Mouse (Mus musculus): ENCODE data around the gene Plac8. TPM values are rescaled to one million over a fixed set of nuclear protein-coding genes. Genes with fewer than 3 reads are reported as not detected.

Plac8 gene
- 322 and 350 TPM in 2 replicates for polyA plus RNA-seq (2012; rRNA removed)

DNA sequence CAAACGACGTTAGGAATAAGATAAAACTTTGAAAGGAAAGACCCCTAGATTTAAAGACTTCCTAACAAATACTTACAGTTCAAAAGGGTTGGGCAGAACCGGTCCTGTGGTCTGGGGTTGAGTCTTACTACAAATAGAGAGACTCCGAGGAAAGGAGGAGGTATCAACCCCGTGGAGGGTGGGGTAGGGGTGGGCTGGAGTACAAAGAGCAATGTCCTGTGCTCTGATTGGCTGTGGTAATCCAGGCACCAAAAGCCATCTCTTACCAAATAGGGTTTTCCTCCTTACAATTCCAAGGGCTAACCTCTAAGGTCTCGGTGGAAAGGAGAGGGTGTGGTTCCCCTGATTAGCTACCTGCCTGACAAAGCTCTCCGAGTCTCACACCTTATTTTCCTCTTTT is at the start of gene Plac8:
Gene Plac8 (minus strand): TSS at position 177 of the 400 bp plus-strand sequence.
- no peaks in the 10 kb centered on the region for H3K36me3 ChIP-seq (ENCODE audit: control insufficient read depth, insufficient read depth, low read length)
- 10% methylated on average over 7 of the region's 7 CpGs for WGBS
- peak within 1 kb of the TSS; percentile 63 for H3K4me3 ChIP-seq (ENCODE audit: extremely low read depth, insufficient read depth, insufficient read length)
- no peak for DNase-seq (ENCODE audit: low read depth in 1 of 2, low spot score in 2 of 2)
- peak within 1 kb of the TSS; percentile 89; the same call in 1 of the 2 replicates for H3K27ac ChIP-seq (ENCODE audit: insufficient read depth, low read length)
- no peaks in the 10 kb centered on the region for H3K27me3 ChIP-seq (ENCODE audit: control insufficient read depth, insufficient read depth, low read length)
- peaks cover 2% of the 10 kb centered on the region; the same call in 1 of the 2 replicates for H3K4me1 ChIP-seq (ENCODE audit: control insufficient read depth, insufficient read depth, insufficient read length)
- TF ChIP-seq CTCF (IDR thresholded peaks at IDR 0.05; ENCODE audit: extremely low read depth, insufficient read depth, insufficient read length, insufficient replicate concordance) (no peak), POLR2A (IDR thresholded peaks at IDR 0.05; ENCODE audit: low read depth, low read length) (no peak; the same call in 1 of the 2 replicates)

DNA sequence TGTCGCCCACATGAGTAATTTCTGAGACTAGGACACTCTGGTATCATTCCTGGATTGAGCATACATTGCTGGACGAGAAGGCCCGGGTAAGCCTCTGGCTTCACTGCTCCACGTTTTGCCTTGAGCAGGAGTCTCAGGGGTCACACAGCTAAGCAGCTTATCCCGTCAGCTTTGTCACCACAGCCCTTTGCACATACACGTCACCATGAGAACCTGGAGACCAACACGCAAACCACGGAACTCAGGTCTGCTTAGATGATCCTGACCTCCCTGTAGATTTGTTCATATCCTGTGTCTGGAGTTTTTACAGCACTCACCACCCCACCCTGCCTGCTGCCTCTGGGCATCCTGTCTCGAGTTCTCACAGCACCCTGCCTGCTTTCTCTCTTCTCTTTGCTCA is 48.9 kb upstream of the Plac8 start:
- DNase-seq (ENCODE audit: low read depth in 1 of 2, low spot score in 2 of 2) = no peak
- Histone ChIP-seq H3K27ac (ENCODE audit: insufficient read depth, low read length) (no peak overlapping the region), H3K4me3 (ENCODE audit: extremely low read depth, insufficient read depth, insufficient read length) (no peak overlapping the region), H3K27me3 (ENCODE audit: control insufficient read depth, insufficient read depth, low read length) (no peaks in the 10 kb centered on the region), H3K4me1 (ENCODE audit: control insufficient read depth, insufficient read depth, insufficient read length) (peaks cover 2% of the 10 kb centered on the region; the same call in 1 of the 2 replicates), H3K36me3 (ENCODE audit: control insufficient read depth, insufficient read depth, low read length) (no peaks in the 10 kb centered on the region)
- WGBS = 64% methylated on average over 9 of the region's 9 CpGs
- TF ChIP-seq POLR2A (IDR thresholded peaks at IDR 0.05; ENCODE audit: low read depth, low read length) = no peak
- TF ChIP-seq CTCF (IDR thresholded peaks at IDR 0.05; ENCODE audit: extremely low read depth, insufficient read depth, insufficient read length, insufficient replicate concordance) = no peak

DNA sequence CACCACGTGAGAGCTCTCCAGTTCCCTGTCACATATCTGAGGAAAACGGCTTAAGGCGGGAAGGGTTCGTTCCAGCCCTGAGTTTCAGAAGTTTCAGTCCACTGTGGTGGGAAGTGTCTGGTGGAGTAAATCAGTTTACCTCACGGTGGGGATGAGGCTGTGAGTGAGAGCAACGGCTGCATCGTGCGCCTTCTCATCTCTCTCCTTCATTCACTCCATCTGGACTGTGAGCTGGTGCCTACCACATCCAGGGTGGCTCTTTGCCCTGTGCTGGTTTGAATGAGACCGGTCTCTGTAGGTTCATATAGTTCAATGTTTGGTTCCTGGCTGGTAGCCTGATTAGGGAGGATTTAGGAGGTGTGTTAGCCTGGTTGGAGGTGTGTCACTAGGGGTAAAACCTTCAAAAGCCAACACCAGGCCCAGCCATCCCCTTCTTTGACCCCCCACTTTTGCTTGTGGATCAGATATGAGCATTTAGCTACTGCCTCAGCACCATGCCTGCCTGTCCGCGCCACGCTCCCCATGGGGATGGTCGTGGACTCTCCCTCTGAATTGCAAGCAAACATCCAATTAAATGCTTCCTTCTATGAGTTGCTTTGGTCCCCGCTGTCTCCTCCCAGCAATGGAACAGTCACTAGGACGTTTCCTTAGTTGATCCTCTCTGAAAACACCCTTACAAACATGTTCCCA is 47.7 kb upstream of the Plac8 start:
- Histone ChIP-seq H3K27ac (ENCODE audit: insufficient read depth, low read length) (no peak overlapping the region), H3K36me3 (ENCODE audit: control insufficient read depth, insufficient read depth, low read length) (no peaks in the 10 kb centered on the region), H3K27me3 (ENCODE audit: control insufficient read depth, insufficient read depth, low read length) (no peaks in the 10 kb centered on the region), H3K4me3 (ENCODE audit: extremely low read depth, insufficient read depth, insufficient read length) (no peak overlapping the region), H3K4me1 (ENCODE audit: control insufficient read depth, insufficient read depth, insufficient read length) (peaks cover 5% of the 10 kb centered on the region)
- no peak for DNase-seq (ENCODE audit: low read depth in 1 of 2, low spot score in 2 of 2)
- WGBS = 97% methylated on average over 15 of the region's 15 CpGs
- TF ChIP-seq CTCF (IDR thresholded peaks at IDR 0.05; ENCODE audit: extremely low read depth, insufficient read depth, insufficient read length, insufficient replicate concordance) = no peak
- no peak for TF ChIP-seq POLR2A (IDR thresholded peaks at IDR 0.05; ENCODE audit: low read depth, low read length)

DNA sequence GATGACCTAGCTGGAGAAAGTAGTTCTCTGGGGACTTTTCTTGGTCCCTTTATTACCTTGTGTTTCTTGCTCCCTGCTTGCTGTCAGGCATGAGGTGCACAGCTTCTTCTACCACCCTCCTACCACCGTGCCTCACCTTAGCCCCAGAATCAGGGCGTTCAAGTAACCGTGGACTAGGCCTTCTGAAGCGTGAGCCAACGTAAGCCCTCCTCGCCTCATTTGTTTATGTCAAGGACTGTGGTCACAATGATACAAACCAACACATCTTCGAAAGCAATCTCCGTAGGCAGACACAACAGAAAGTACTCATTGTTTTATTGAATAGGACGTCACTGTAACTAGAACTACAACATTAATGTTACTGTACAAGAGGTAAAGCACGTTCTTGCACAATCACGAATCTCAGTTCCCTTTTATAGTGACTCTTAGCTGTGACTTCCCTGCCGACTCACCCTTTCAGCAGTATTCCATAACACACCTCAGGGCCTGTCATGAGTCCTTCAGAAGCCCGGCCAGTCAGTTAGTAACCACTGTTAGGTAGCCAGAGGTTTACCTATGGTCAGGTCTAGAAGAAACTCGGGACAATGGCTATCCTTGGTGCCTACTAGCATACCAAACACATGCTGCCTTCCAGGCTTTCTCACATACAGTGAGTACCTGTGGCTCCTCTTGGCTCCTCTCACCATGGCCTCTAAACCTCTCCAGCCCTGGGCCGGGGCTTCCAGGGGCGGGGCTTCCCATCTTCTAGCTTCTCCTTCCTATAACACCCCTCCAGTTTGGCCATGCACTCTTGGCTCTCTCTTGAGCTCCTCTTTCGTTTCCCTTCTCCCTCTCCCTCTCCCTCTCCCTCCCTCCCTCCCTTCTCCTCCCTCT is 42.1 kb upstream of the Plac8 start:
- H3K27me3 ChIP-seq (ENCODE audit: control insufficient read depth, insufficient read depth, low read length) = no peaks in the 10 kb centered on the region
- no peak overlapping the region; the same call in 1 of the 2 replicates for H3K27ac ChIP-seq (ENCODE audit: insufficient read depth, low read length)
- WGBS = 58% methylated on average over 17 of the region's 17 CpGs
- no peaks in the 10 kb centered on the region for H3K36me3 ChIP-seq (ENCODE audit: control insufficient read depth, insufficient read depth, low read length)
- peaks cover 13% of the 10 kb centered on the region for H3K4me1 ChIP-seq (ENCODE audit: control insufficient read depth, insufficient read depth, insufficient read length)
- H3K4me3 ChIP-seq (ENCODE audit: extremely low read depth, insufficient read depth, insufficient read length) = no peak overlapping the region
- no peak for DNase-seq (ENCODE audit: low read depth in 1 of 2, low spot score in 2 of 2)
- no peak for TF ChIP-seq POLR2A (IDR thresholded peaks at IDR 0.05; ENCODE audit: low read depth, low read length)
- TF ChIP-seq CTCF (IDR thresholded peaks at IDR 0.05; ENCODE audit: extremely low read depth, insufficient read depth, insufficient read length, insufficient replicate concordance) = no peak

DNA sequence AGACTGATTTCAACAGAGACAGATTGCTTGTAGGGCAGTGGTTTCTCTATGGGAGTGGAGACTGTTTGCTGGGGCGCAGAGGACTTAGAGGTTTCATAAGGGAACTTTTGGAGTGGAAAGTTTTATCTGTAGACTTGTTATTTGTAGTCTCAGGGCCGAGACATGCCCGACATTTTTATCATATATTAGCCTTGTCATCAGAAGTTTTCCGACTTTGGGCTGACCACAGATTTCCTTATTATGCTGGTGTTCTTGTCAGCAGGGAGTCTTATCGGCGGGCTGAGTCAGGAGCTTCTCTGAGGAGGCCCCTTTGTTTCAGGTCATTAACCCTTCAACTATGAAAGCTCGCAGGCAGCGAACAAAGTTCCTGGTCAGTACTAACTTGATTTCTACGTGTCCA is 35.8 kb upstream of the Plac8 start:
- H3K27ac ChIP-seq (ENCODE audit: insufficient read depth, low read length) = peak overlapping the region; percentile 38; the same call in 1 of the 2 replicates
- H3K27me3 ChIP-seq (ENCODE audit: control insufficient read depth, insufficient read depth, low read length) = no peaks in the 10 kb centered on the region
- 39% methylated on average over 9 of the region's 9 CpGs for WGBS
- H3K4me3 ChIP-seq (ENCODE audit: extremely low read depth, insufficient read depth, insufficient read length) = no peak overlapping the region
- H3K4me1 ChIP-seq (ENCODE audit: control insufficient read depth, insufficient read depth, insufficient read length) = peaks cover 8% of the 10 kb centered on the region; the same call in 1 of the 2 replicates
- TF ChIP-seq CTCF (IDR thresholded peaks at IDR 0.05; ENCODE audit: extremely low read depth, insufficient read depth, insufficient read length, insufficient replicate concordance) (no peak), POLR2A (IDR thresholded peaks at IDR 0.05; ENCODE audit: low read depth, low read length) (no peak)
- no peaks in the 10 kb centered on the region for H3K36me3 ChIP-seq (ENCODE audit: control insufficient read depth, insufficient read depth, low read length)
- no peak for DNase-seq (ENCODE audit: low read depth in 1 of 2, low spot score in 2 of 2)

DNA sequence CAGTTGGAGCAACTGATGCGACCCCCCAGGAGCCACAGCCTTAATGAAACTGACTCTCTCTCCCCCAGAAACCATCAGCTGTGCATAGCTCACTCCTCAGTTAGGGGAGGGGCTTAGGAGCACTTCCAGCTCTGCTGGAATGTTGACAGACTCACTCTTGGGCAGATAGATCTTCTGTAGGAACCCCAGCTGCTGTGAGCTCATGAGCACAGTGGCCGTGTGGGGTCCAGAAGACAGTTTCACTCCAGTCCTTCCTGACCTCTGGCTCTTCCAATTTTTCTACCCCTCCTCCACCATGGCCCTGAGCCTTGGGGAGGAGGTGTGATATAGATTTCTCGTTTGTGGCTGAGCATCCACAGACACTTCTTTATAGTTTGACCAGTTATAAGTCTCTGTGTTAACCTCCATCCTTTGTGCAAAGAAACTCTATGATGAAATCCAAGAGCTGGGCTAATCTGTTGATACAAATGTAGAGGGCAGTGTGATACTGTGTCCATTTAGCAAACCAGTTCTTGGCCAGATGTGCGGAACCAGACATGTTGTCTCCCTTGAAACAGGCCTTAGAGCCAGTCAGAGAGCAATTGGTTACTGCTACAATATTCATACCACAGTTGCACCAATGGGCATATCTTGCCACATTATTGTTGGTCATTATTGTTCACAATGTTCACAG is 35.2 kb upstream of the Plac8 start:
- Histone ChIP-seq H3K4me3 (ENCODE audit: extremely low read depth, insufficient read depth, insufficient read length) (no peak overlapping the region), H3K36me3 (ENCODE audit: control insufficient read depth, insufficient read depth, low read length) (no peaks in the 10 kb centered on the region), H3K4me1 (ENCODE audit: control insufficient read depth, insufficient read depth, insufficient read length) (peaks cover 8% of the 10 kb centered on the region; the same call in 1 of the 2 replicates), H3K27ac (ENCODE audit: insufficient read depth, low read length) (no peak overlapping the region), H3K27me3 (ENCODE audit: control insufficient read depth, insufficient read depth, low read length) (no peaks in the 10 kb centered on the region)
- no peak for DNase-seq (ENCODE audit: low read depth in 1 of 2, low spot score in 2 of 2)
- 82% methylated on average over 4 of the region's 4 CpGs for WGBS
- TF ChIP-seq POLR2A (IDR thresholded peaks at IDR 0.05; ENCODE audit: low read depth, low read length) (no peak), CTCF (IDR thresholded peaks at IDR 0.05; ENCODE audit: extremely low read depth, insufficient read depth, insufficient read length, insufficient replicate concordance) (no peak)

Measured in spleen, adult 2 months (tissue).